Mouse (Mus musculus) MEL (cell line): ENCODE data around the gene Krtap19-1. TPM values are rescaled to one million over a fixed set of nuclear protein-coding genes. Genes with fewer than 3 reads are reported as not detected.

Experiments used
- DNase-seq: peaks from one replicate; pipeline ENCODE4 v3.0.0; 2011; ENCODE audit warnings: low read depth, low spot score
- H3K27ac ChIP-seq: 2 replicates; pipeline ENCODE4 v1.5.1; 2012; ENCODE audit warnings: low read depth, mild to moderate bottlenecking, control low read depth, low read length, moderate library complexity; ENCODE audit not compliant: control insufficient read depth
- H3K27me3 ChIP-seq, 2 experiments: fragments of 150-350 bp in 1 of 2; sonication (generic) in 1 of 2; 2 replicates each; pipeline ENCODE4 v1.6.1; 2012; ENCODE audit warnings: low read length in 2 of 2, mild to moderate bottlenecking in 2 of 2, improper control_type of control experiment in 1 of 2, moderate library complexity in 1 of 2; ENCODE audit not compliant: insufficient read depth in 2 of 2, control insufficient read depth in 1 of 2
- H3K36me3 ChIP-seq, 2 experiments: 2 replicates each; pipeline ENCODE4 v1.6.1; 2012 to 2014; ENCODE audit warnings: low read length in 2 of 2, improper control_type of control experiment in 1 of 2, inconsistent platforms in 1 of 2, mild to moderate bottlenecking in 1 of 2; ENCODE audit not compliant: insufficient read depth in 2 of 2, control insufficient read depth in 1 of 2
- H3K4me1 ChIP-seq, 2 experiments: fragments of 150-350 bp in 1 of 2; sonication (generic) in 1 of 2; 2 replicates each; pipeline ENCODE4 v1.6.1; 2012; ENCODE audit warnings: low read length in 2 of 2, improper control_type of control experiment in 1 of 2, mild to moderate bottlenecking in 1 of 2; ENCODE audit not compliant: insufficient read depth in 2 of 2, control insufficient read depth in 1 of 2
- H3K4me3 ChIP-seq, 2 experiments: fragments of 150-350 bp in 1 of 2; sonication (generic) in 1 of 2; 2 replicates each; pipeline ENCODE4 v1.5.1; 2012; ENCODE audit warnings: low read depth in 2 of 2, low read length in 2 of 2, mild to moderate bottlenecking in 2 of 2, moderate library complexity in 2 of 2, control low read depth in 1 of 2, improper control_type of control experiment in 1 of 2; ENCODE audit not compliant: control insufficient read depth in 1 of 2, insufficient read depth in 1 of 2
- H3K79me2 ChIP-seq: 2 replicates; pipeline ENCODE4 v1.6.1; 2012; ENCODE audit warnings: mild to moderate bottlenecking, low read length, moderate library complexity; ENCODE audit not compliant: control insufficient read depth, poor library complexity, insufficient read depth
- H3K9ac ChIP-seq: 2 replicates; pipeline ENCODE4 v1.6.1; 2012; ENCODE audit warnings: low read depth, mild to moderate bottlenecking, control low read depth, low read length, moderate library complexity; ENCODE audit not compliant: control insufficient read depth, poor library complexity, severe bottlenecking
- H3K9me3 ChIP-seq: fragments of 150-350 bp; sonication (generic); replicated peaks from 2 replicates; pipeline ENCODE4 v1.6.1; 2012; ENCODE audit warnings: mild to moderate bottlenecking, low read length, improper control_type of control experiment, moderate library complexity; ENCODE audit not compliant: insufficient read depth
- BHLHE40 ChIP-seq: IDR thresholded peaks from 2 replicates; pipeline ENCODE4 v1.6.1; 2012; ENCODE audit warnings: low read depth, mild to moderate bottlenecking, inconsistent platforms, low read length, improper control_type of control experiment, borderline replicate concordance
- CHD1 ChIP-seq: IDR thresholded peaks from 2 replicates; pipeline ENCODE4 v1.6.1; 2012; ENCODE audit warnings: low read depth, mild to moderate bottlenecking, inconsistent platforms, low read length, improper control_type of control experiment
- CHD2 ChIP-seq: IDR thresholded peaks from 2 replicates; pipeline ENCODE4 v1.6.1; 2011; ENCODE audit warnings: low read length, improper control_type of control experiment
- CTCF ChIP-seq, 3 experiments: IDR thresholded peaks in 2 of 3; conservative IDR thresholded peaks in 1 of 3; 2 replicates each; pipeline ENCODE4 v1.5.1; 2011 to 2012; ENCODE audit warnings: low read length in 3 of 3, low read depth in 2 of 3, mild to moderate bottlenecking in 2 of 3, improper control_type of control experiment in 1 of 3, inconsistent platforms in 1 of 3, mixed read lengths in 1 of 3, moderate library complexity in 1 of 3; ENCODE audit not compliant: control insufficient read depth in 1 of 3, insufficient read depth in 1 of 3, poor library complexity in 1 of 3, severe bottlenecking in 1 of 3
- ELF1 ChIP-seq: IDR thresholded peaks from 2 replicates; pipeline ENCODE4 v1.6.1; 2014; ENCODE audit warnings: low read depth, mild to moderate bottlenecking, inconsistent platforms, low read length, improper control_type of control experiment, moderate library complexity
- ETS1 ChIP-seq: IDR thresholded peaks from 2 replicates; pipeline ENCODE4 v1.6.1; 2012; ENCODE audit warnings: low read depth, mild to moderate bottlenecking, inconsistent platforms, low read length, improper control_type of control experiment, moderate library complexity
- GABPA ChIP-seq: IDR thresholded peaks from 2 replicates; pipeline ENCODE4 v1.6.1; 2012; ENCODE audit warnings: low read depth, mild to moderate bottlenecking, inconsistent platforms, low read length, improper control_type of control experiment, moderate library complexity
- HCFC1 ChIP-seq: IDR thresholded peaks from 2 replicates; pipeline ENCODE4 v1.6.1; 2012; ENCODE audit warnings: low read depth, mild to moderate bottlenecking, inconsistent platforms, low read length, improper control_type of control experiment, moderate library complexity
- JUND ChIP-seq: IDR thresholded peaks from 2 replicates; pipeline ENCODE4 v1.6.1; 2011; ENCODE audit warnings: low read depth, mild to moderate bottlenecking, improper control_type of control experiment, low read length
- KAT2A ChIP-seq: conservative IDR thresholded peaks from 2 replicates; pipeline ENCODE4 v1.6.1; 2012; ENCODE audit warnings: low read depth, low read length, improper control_type of control experiment, inconsistent platforms
- MAFK ChIP-seq: IDR thresholded peaks from 2 replicates; pipeline ENCODE4 v1.6.1; 2011; ENCODE audit warnings: low read depth, mild to moderate bottlenecking, low read length, improper control_type of control experiment, borderline replicate concordance
- MAX ChIP-seq: IDR thresholded peaks from 2 replicates; pipeline ENCODE4 v1.6.1; 2011; ENCODE audit warnings: low read length, improper control_type of control experiment
- MEF2A ChIP-seq: IDR thresholded peaks from 2 replicates; pipeline ENCODE4 v1.6.1; 2014; ENCODE audit warnings: low read depth, mild to moderate bottlenecking, inconsistent platforms, low read length, improper control_type of control experiment; ENCODE audit not compliant: poor library complexity, insufficient replicate concordance, severe bottlenecking; ENCODE audit errors: extremely low read depth
- MXI1 ChIP-seq: IDR thresholded peaks from 2 replicates; pipeline ENCODE4 v1.6.1; 2011; ENCODE audit warnings: mild to moderate bottlenecking, low read depth, low read length, improper control_type of control experiment
- MYB ChIP-seq: IDR thresholded peaks from 2 replicates; pipeline ENCODE4 v1.6.1; 2011; ENCODE audit warnings: mild to moderate bottlenecking, low read depth, low read length, improper control_type of control experiment
- MYC ChIP-seq: IDR thresholded peaks from 2 replicates; pipeline ENCODE4 v1.6.1; 2011; ENCODE audit warnings: low read depth, mild to moderate bottlenecking, low read length, improper control_type of control experiment, moderate library complexity
- POLR2AphosphoS2 ChIP-seq: IDR thresholded peaks from 2 replicates; pipeline ENCODE4 v1.6.1; 2011; ENCODE audit warnings: low read length, improper control_type of control experiment
- POLR2AphosphoS5 ChIP-seq: IDR thresholded peaks from 2 replicates; pipeline ENCODE4 v1.6.1; 2012; ENCODE audit warnings: low read depth, borderline replicate concordance, mild to moderate bottlenecking, inconsistent platforms, low read length, moderate library complexity, mixed read lengths
- RCOR1 ChIP-seq: IDR thresholded peaks from 2 replicates; pipeline ENCODE4 v1.6.1; 2012; ENCODE audit warnings: low read depth, mild to moderate bottlenecking, inconsistent platforms, low read length, improper control_type of control experiment
- SIN3A ChIP-seq: IDR thresholded peaks from 2 replicates; pipeline ENCODE4 v1.6.1; 2012; ENCODE audit warnings: low read length, improper control_type of control experiment, inconsistent platforms
- SMC3 ChIP-seq: IDR thresholded peaks from 2 replicates; pipeline ENCODE4 v1.6.1; 2011; ENCODE audit warnings: low read depth, low read length, improper control_type of control experiment
- TAL1 ChIP-seq: IDR thresholded peaks from 2 replicates; pipeline ENCODE4 v1.6.1; 2012; ENCODE audit warnings: mild to moderate bottlenecking, inconsistent platforms, low read length, moderate library complexity, mixed read lengths
- TBP ChIP-seq: IDR thresholded peaks from 2 replicates; pipeline ENCODE4 v1.8.0; 2011; ENCODE audit warnings: low read depth, low read length, improper control_type of control experiment
- UBTF ChIP-seq: IDR thresholded peaks from 2 replicates; pipeline ENCODE4 v1.6.1; 2012; ENCODE audit warnings: low read depth, mild to moderate bottlenecking, inconsistent platforms, low read length, improper control_type of control experiment, moderate library complexity, borderline replicate concordance; ENCODE audit not compliant: insufficient read depth
- USF1 ChIP-seq: IDR thresholded peaks from 2 replicates; pipeline ENCODE4 v1.6.1; 2014; ENCODE audit warnings: low read depth, mild to moderate bottlenecking, inconsistent platforms, low read length, improper control_type of control experiment, moderate library complexity
- USF2 ChIP-seq, 2 experiments: IDR thresholded peaks; 2 replicates each; pipeline ENCODE4 v1.6.1; 2011 to 2012; ENCODE audit warnings: improper control_type of control experiment in 2 of 2, low read length in 2 of 2, borderline replicate concordance in 1 of 2, inconsistent platforms in 1 of 2, low read depth in 1 of 2, mild to moderate bottlenecking in 1 of 2; ENCODE audit not compliant: insufficient read depth in 1 of 2
- ZNF384 ChIP-seq: IDR thresholded peaks from 2 replicates; pipeline ENCODE4 v1.6.1; 2012; ENCODE audit warnings: low read depth, mild to moderate bottlenecking, inconsistent platforms, low read length, improper control_type of control experiment
- polyA plus RNA-seq, 2 experiments: library from polyadenylated mRNA; stranded (reverse) in 1 of 2; unstranded in 1 of 2; fragments of >175 nt in 1 of 2; fragments of >200 nt in 1 of 2; gene quantifications; 2 replicates each; pipeline versions ENCODE4 v1.2.1 to v1.2.4; 2012; ENCODE audit warnings: low replicate concordance in 2 of 2, low read depth in 1 of 2; ENCODE audit not compliant: insufficient read length in 2 of 2, insufficient read depth in 1 of 2, missing spikeins in 1 of 2
- total RNA-seq: library from RNA; depleted of rRNA; stranded (reverse); fragments of 300-350 nt; gene quantifications from 2 replicates; pipeline ENCODE4 v1.2.3, GENCODE M21; 2012

Krtap19-1 gene
- total and polyA plus RNA-seq, 3 experiments = not detected

DNA sequence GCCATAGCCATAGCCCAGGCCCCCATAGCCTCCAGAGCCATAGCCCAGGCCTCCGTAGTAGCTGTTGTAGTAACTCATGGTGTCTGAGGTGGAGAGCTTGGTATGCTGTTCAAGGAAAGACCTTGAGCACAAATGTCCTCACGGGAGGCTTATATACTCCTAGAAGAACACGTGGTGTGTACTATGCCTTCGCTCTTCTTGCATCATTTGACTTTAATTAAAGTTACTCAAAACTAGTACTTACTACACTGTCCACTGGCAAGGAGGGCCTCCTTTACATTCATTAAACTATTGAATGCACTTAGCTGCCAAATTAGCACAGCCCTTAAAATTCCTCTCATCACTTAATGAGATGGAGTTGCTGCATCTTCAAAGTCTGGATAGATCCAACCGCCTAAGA is 15.8 kb upstream of the Krtap19-1 start, which contains the start of gene Krtap19-4:
TSS of gene Krtap19-4 (minus strand) at position 101 of the 400 bp plus-strand sequence.
- Histone ChIP-seq H3K27ac (no peak within 1 kb of the TSS), H3K4me1 (no peaks in the 10 kb centered on the region), H3K79me2 (no peaks in the 10 kb centered on the region), H3K27me3 (no peaks in the 10 kb centered on the region), H3K4me3 (no peak within 1 kb of the TSS), H3K36me3 (no peaks in the 10 kb centered on the region), H3K9me3 (no peaks in the 10 kb centered on the region), H3K9ac (no peak within 1 kb of the TSS)
- no peak for TF ChIP-seq CHD1
- no peak for TF ChIP-seq UBTF
- TF ChIP-seq ELF1 = no peak
- no peak for TF ChIP-seq MAX
- no peak for TF ChIP-seq KAT2A
- no peak for TF ChIP-seq SMC3
- TF ChIP-seq RCOR1 = no peak
- TF ChIP-seq TBP = no peak
- TF ChIP-seq POLR2AphosphoS5 = no peak
- TF ChIP-seq POLR2AphosphoS2 = no peak
- no peak for TF ChIP-seq MYB
- TF ChIP-seq MXI1 = no peak
- no peak for TF ChIP-seq CHD2
- TF ChIP-seq ETS1 = no peak
- TF ChIP-seq USF1 = no peak
- no peak for TF ChIP-seq JUND
- TF ChIP-seq GABPA = no peak
- no peak for TF ChIP-seq MYC
- TF ChIP-seq ZNF384 = no peak
- DNase-seq = no peak

GRCm38 (mm10) chr16:88877938-88878337 is 8.7 kb upstream of the Krtap19-1 start, which contains the start of gene Krtap19-3:
Gene Krtap19-3, minus strand, starts transcription at chr16:88878038.
- Histone ChIP-seq H3K36me3 (no peaks in the 10 kb centered on the region), H3K4me3 (no peak within 1 kb of the TSS), H3K27ac (no peak within 1 kb of the TSS), H3K27me3 (no peaks in the 10 kb centered on the region), H3K4me1 (no peaks in the 10 kb centered on the region), H3K79me2 (no peaks in the 10 kb centered on the region), H3K9me3 (no peaks in the 10 kb centered on the region), H3K9ac (no peak within 1 kb of the TSS)
- TF ChIP-seq CHD1 (no peak), ELF1 (no peak), UBTF (no peak), HCFC1 (no peak), MAX (no peak), ETS1 (no peak), TAL1 (no peak), USF2 (IDR thresholded peaks at IDR 0.05; ENCODE audit: borderline replicate concordance in 1 of 2, insufficient read depth in 1 of 2, low read depth in 1 of 2, low read length in 2 of 2) (no peak), CTCF (IDR thresholded peaks at IDR 0.05 in 2 of 3, conservative IDR thresholded peaks at IDR 0.05 in 1 of 3; ENCODE audit: control insufficient read depth in 1 of 3, insufficient read depth in 1 of 3, low read depth in 2 of 3, low read length in 3 of 3, poor library complexity in 1 of 3, severe bottlenecking in 1 of 3) (no peak), SIN3A (no peak), MYC (no peak), KAT2A (no peak), MAFK (no peak), POLR2AphosphoS5 (no peak), MEF2A (no peak), BHLHE40 (no peak), POLR2AphosphoS2 (no peak)
- DNase-seq = no peak
